Mouse (Mus musculus) hindbrain, embryonic 11.5 days (tissue): ENCODE data around the gene Fiz1. TPM values are rescaled to one million over a fixed set of nuclear protein-coding genes. Genes with fewer than 3 reads are reported as not detected.

Source experiments
- ATAC-seq: fragments of 200-750 bp; cut with Nextera tagmentation; 2 replicates; pipeline ENCODE4 v1.8.0; 2017; ENCODE audit warnings: mild to moderate bottlenecking, moderate TSS enrichment, moderate library complexity; ENCODE audit not compliant: low FRiP score
- DNase-seq: peaks from one replicate; pipeline ENCODE4 v3.0.0-alpha.2; 2015; ENCODE audit warnings: low spot score
- H3K27ac ChIP-seq: fragments of 300-500 bp; sonication (generic); 2 replicates; pipeline ENCODE4 v1.5.1; 2014; ENCODE audit warnings: mild to moderate bottlenecking, low read depth, low read length
- H3K27me3 ChIP-seq: fragments of 300-500 bp; sonication (generic); 2 replicates; pipeline ENCODE4 v1.6.1; 2014; ENCODE audit warnings: mild to moderate bottlenecking, low read length, moderate library complexity, mixed read lengths; ENCODE audit not compliant: control insufficient read depth, insufficient read depth
- H3K36me3 ChIP-seq: fragments of 300-500 bp; sonication (generic); 2 replicates; pipeline ENCODE4 v1.6.1; 2014; ENCODE audit warnings: mild to moderate bottlenecking, low read length, moderate library complexity, mixed read lengths; ENCODE audit not compliant: control insufficient read depth, insufficient read depth
- H3K4me1 ChIP-seq: fragments of 300-500 bp; sonication (generic); replicated peaks from 2 replicates; pipeline ENCODE4 v1.6.1; 2014; ENCODE audit warnings: low read length, mixed read lengths; ENCODE audit not compliant: control insufficient read depth, insufficient read depth
- H3K4me2 ChIP-seq: fragments of 300-500 bp; sonication (generic); replicated peaks from 2 replicates; pipeline ENCODE4 v1.6.1; 2014; ENCODE audit warnings: mild to moderate bottlenecking, low read depth, low read length
- H3K4me3 ChIP-seq: fragments of 300-500 bp; sonication (generic); 2 replicates; pipeline ENCODE4 v1.5.1; 2014; ENCODE audit warnings: low read depth, low read length
- H3K9ac ChIP-seq: fragments of 300-500 bp; sonication (generic); 2 replicates; pipeline ENCODE4 v1.6.1; 2014; ENCODE audit warnings: low read depth, low read length
- H3K9me3 ChIP-seq: fragments of 300-500 bp; sonication (generic); 2 replicates; pipeline ENCODE4 v1.6.1; 2016; ENCODE audit warnings: low read length; ENCODE audit not compliant: control insufficient read depth
- WGBS: fragments of 180-500 bp; shearing (Covaris S2); extraction: QIAGEN DNeasy Blood & Tissue Kit; methylation state at CpG from one replicate; pipeline ENCODE4 v1.1.7; 2014; 5-methylcytosine and 5-hydroxymethylcytosine counted together
- polyA plus RNA-seq: library from polyadenylated mRNA; unstranded; fragments of >200 nt; fragmentation: Nextera tagmentation; extraction: Ambion mirVana; gene quantifications from 2 replicates; pipeline ENCODE4 v1.2.1, GENCODE M21; 2014

Fiz1 gene
- polyA plus RNA-seq, 1 experiment from 2014 or later: 38.2 TPM

DNA sequence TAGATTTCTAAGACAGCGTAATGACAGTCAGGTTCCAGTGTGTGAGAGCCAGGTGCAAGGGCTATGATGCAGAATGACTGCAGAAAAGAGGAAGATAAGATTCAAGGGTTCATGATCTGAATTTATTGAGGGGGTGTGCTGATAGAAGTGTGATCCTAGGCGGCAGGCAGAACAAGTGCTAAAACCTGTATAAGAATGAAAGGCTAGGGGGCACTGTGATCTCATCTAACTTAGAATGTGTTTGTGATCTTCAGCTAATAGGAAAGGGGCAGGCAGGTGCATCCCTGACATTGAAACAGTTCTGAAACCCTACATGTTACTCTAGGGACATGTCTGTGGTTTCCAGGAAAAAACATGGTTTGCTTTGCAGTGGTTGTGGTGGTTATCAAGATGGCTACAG, 31.6 kb upstream of the Fiz1 start:
- H3K9me3 ChIP-seq: no peaks in the 10 kb centered on the region
- ATAC-seq (no peak), DNase-seq (no peak)
- H3K9ac ChIP-seq: no peak overlapping the region
- H3K4me2 ChIP-seq: no peak overlapping the region
- H3K4me3 ChIP-seq: no peak overlapping the region
- 79% methylated on average over 2 of the region's 2 CpGs for WGBS
- H3K27ac ChIP-seq: no peak overlapping the region
- H3K36me3 ChIP-seq: no peaks in the 10 kb centered on the region
- no peaks in the 10 kb centered on the region for H3K27me3 ChIP-seq
- no peaks in the 10 kb centered on the region for H3K4me1 ChIP-seq

DNA sequence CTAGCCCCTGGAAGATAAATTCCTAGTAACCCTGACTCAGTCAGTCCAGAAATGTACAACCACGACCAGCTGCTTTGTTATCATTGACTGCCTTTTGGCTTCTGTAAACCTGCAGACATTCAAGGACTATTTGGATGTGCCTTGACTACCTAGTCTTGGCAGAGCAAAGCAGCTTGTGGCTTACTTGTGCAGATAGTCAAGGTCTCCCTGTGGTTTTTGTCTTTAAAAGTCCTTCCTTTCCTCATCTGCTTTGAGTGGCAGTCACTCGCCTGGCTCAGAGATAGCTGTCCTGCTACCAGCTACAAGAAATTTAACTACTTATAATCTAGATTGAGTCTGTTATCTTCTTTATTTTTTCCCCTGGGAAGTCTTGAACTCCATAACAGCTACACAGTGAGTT, 30.5 kb upstream of the Fiz1 start:
- Histone ChIP-seq H3K9ac (no peak overlapping the region), H3K36me3 (0 out of 2 replicates have a peak, but pooled peaks cover 2% of the 10 kb centered on the region), H3K27ac (no peak overlapping the region), H3K4me1 (no peaks in the 10 kb centered on the region), H3K4me3 (no peak overlapping the region), H3K9me3 (no peaks in the 10 kb centered on the region), H3K4me2 (no peak overlapping the region), H3K27me3 (no peaks in the 10 kb centered on the region)
- ATAC-seq (no peak), DNase-seq (no peak)
- 81% methylated on average over 2 of the region's 2 CpGs for WGBS

- 46% methylated on average over 5 of the region's 5 CpGs for WGBS
- Histone ChIP-seq H3K36me3 (peaks cover 11% of the 10 kb centered on the region; the same call in 1 of the 2 replicates), H3K9ac (peak overlapping the region; percentile 85), H3K4me2 (peak overlapping the region; percentile 47), H3K4me3 (peak overlapping the region; percentile 66), H3K4me1 (no peaks in the 10 kb centered on the region), H3K27ac (peak overlapping the region; percentile 96; the same call in 1 of the 2 replicates), H3K9me3 (no peaks in the 10 kb centered on the region), H3K27me3 (no peaks in the 10 kb centered on the region)
- no peak for DNase-seq
- no peak for ATAC-seq
Measured at GRCm38 (mm10) chr7:5038940-5039339, 24.4 kb upstream of the Fiz1 start.

GRCm38 (mm10) chr7:5038109-5038732, 23.7 kb upstream of the Fiz1 start, which contains the start of gene Zfp784:
TSS of gene Zfp784 (minus strand) at chr7:5038446.
- H3K4me3 ChIP-seq: peak within 1 kb of the TSS; percentile 66
- H3K36me3 ChIP-seq: peaks cover 11% of the 10 kb centered on the region; the same call in 1 of the 2 replicates
- H3K4me2 ChIP-seq: peak within 1 kb of the TSS; percentile 47
- WGBS: under 1% methylated on average over 48 of the region's 48 CpGs
- DNase-seq: peak; percentile 93
- H3K9ac ChIP-seq: peak within 1 kb of the TSS; percentile 85
- H3K9me3 ChIP-seq: no peaks in the 10 kb centered on the region
- peak within 1 kb of the TSS; percentile 96 for H3K27ac ChIP-seq
- no peaks in the 10 kb centered on the region for H3K4me1 ChIP-seq
- H3K27me3 ChIP-seq: no peaks in the 10 kb centered on the region
- ATAC-seq: peak; percentile 97

DNA sequence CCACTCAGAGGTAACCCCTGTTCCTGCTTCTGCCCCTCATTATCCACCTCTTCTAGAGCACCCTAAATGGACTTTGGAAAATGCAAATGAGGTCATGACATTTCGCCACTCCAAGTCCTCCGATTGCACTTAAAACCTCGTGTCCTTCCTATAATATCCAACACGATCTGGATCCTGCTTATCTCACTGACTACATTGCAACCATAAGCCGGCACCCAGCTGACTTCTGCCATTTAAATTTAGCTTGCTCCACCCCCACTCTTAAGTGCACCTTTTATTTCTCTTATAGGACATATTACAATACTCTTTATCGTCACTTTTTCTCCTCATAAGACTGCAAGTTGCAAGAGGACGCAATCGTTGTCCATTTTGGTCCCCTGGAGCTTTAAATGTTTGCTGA, 23.0 kb upstream of the Fiz1 start:
- Histone ChIP-seq H3K9me3 (no peaks in the 10 kb centered on the region), H3K4me1 (no peaks in the 10 kb centered on the region), H3K4me3 (peak overlapping the region; percentile 66; the same call in 1 of the 2 replicates), H3K27me3 (no peaks in the 10 kb centered on the region), H3K4me2 (peak overlapping the region; percentile 47), H3K9ac (peak overlapping the region; percentile 85; the same call in 1 of the 2 replicates), H3K27ac (peak overlapping the region; percentile 96; the same call in 1 of the 2 replicates), H3K36me3 (peaks cover 14% of the 10 kb centered on the region)
- ATAC-seq (no peak), DNase-seq (no peak)
- WGBS: 92% methylated on average over 8 of the region's 8 CpGs

GRCm38 (mm10) chr7:5037026-5037425, 22.5 kb upstream of the Fiz1 start:
- ATAC-seq: no peak
- no peak overlapping the region for H3K27ac ChIP-seq
- H3K4me2 ChIP-seq: no peak overlapping the region
- no peak overlapping the region for H3K9ac ChIP-seq
- no peaks in the 10 kb centered on the region for H3K27me3 ChIP-seq
- H3K4me3 ChIP-seq: no peak overlapping the region
- DNase-seq: no peak
- H3K4me1 ChIP-seq: no peaks in the 10 kb centered on the region
- H3K9me3 ChIP-seq: no peaks in the 10 kb centered on the region
- WGBS: 90% methylated on average over 7 of the region's 7 CpGs
- peaks cover 18% of the 10 kb centered on the region for H3K36me3 ChIP-seq

DNA sequence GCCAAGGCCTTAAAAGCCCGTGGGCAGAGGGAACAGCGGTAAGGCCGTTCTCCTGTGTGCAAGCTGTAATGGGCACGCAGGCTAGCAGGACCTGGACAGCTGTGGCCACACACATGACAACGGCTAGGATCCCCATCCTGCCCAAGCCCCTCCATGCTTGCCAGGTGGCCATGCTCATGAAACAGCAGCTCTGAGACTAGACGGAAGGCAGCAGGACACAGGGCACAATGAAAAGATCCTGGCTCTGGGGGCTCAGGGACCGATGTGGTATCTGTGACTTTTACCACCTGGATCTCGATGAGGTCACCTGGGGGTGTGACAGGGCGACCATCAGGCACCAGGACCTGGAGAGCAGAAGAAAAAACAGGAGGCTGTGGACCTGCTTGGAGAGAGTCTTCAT, 21.6 kb upstream of the Fiz1 start:
- H3K9ac ChIP-seq: no peak overlapping the region
- no peak for DNase-seq
- H3K4me2 ChIP-seq: no peak overlapping the region
- H3K4me3 ChIP-seq: no peak overlapping the region
- no peaks in the 10 kb centered on the region for H3K27me3 ChIP-seq
- no peak for ATAC-seq
- H3K36me3 ChIP-seq: peaks cover 27% of the 10 kb centered on the region
- H3K27ac ChIP-seq: no peak overlapping the region
- no peaks in the 10 kb centered on the region for H3K9me3 ChIP-seq
- no peaks in the 10 kb centered on the region for H3K4me1 ChIP-seq
- 93% methylated on average over 9 of the region's 9 CpGs for WGBS

DNA sequence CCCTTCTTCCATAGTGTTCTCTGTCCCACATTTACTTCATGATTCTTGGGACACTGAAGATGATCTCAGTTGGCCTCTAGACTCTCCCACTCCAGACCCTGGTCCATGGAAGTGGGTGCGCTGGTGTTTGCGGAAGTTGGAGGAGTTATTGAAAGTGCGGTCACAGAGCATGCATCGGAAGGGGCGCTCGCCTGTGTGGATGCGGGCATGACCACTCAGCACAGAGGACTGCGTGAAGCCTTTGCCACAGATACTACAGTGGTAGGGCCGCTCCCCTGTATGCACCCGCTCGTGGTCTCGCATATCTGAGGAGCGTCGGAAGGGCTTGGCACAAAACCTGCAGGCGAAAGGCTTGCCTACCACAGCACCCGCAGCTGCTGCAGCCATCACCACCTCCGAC, 21.1 kb upstream of the Fiz1 start:
- Histone ChIP-seq H3K9ac (no peak overlapping the region), H3K27ac (no peak overlapping the region), H3K4me2 (no peak overlapping the region), H3K4me1 (no peaks in the 10 kb centered on the region), H3K36me3 (peaks cover 32% of the 10 kb centered on the region), H3K27me3 (no peaks in the 10 kb centered on the region), H3K4me3 (no peak overlapping the region), H3K9me3 (peaks cover 3% of the 10 kb centered on the region)
- ATAC-seq (no peak), DNase-seq (no peak)
- WGBS: 97% methylated on average over 17 of the region's 17 CpGs

DNA sequence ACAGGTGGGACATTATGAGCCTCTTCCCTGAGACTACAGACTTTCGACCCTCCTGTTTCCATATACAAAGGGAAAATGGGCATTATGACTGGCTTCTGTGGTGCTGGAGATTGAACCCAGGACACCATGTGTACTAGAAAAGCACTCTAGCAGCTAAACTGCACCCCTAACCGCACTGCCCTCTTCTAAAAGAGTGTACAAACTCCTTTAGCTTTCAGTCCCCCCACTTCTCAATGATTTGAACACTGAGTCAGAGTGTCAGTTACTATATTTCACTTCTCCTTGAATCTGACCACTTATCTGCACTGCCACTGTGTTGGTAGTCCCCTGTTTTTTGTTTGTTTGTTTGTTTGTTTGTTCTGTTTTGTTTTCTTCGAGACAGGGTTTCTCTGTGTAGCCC, 19.3 kb upstream of the Fiz1 start, which contains the start of gene 4632433K11Rik:
TSS of gene 4632433K11Rik (plus strand) at position 301 of the 400 bp plus-strand sequence.
- Histone ChIP-seq H3K4me3 (no peak within 1 kb of the TSS), H3K9ac (no peak within 1 kb of the TSS), H3K4me1 (no peaks in the 10 kb centered on the region), H3K36me3 (peaks cover 48% of the 10 kb centered on the region), H3K27ac (no peak within 1 kb of the TSS), H3K27me3 (no peaks in the 10 kb centered on the region), H3K4me2 (no peak within 1 kb of the TSS), H3K9me3 (peaks cover 13% of the 10 kb centered on the region)
- WGBS: 94% methylated on average over 3 of the region's 3 CpGs
- no peak for ATAC-seq
- DNase-seq: no peak
